Mouse (Mus musculus): ENCODE measurements around the gene Tex29.

GRCm38 (mm10) chr8:11822550-11823060 lies 17.7 kb upstream of the Tex29 start:
- TF ChIP-seq CTCF (IDR thresholded peaks at IDR 0.05; ENCODE audit: control insufficient read depth, insufficient read depth, low read length) (no peak), POLR2A (IDR thresholded peaks at IDR 0.05; ENCODE audit: borderline replicate concordance, control insufficient read depth, low read depth, low read length) (no peak)
